Mouse (Mus musculus): ENCODE measurements around the gene Mfsd4b1. TPM values are rescaled to one million over a fixed set of nuclear protein-coding genes. Genes with fewer than 3 reads are reported as not detected.

Gene Mfsd4b1
- 0.84 TPM for polyA plus RNA-seq (2014; fragmentation: Illumina TruSeq; extraction: RNeasy Lipid Tissue Mini Kit (QIAGEN cat#74804); ENCODE audit: low read depth, low replicate concordance)

DNA sequence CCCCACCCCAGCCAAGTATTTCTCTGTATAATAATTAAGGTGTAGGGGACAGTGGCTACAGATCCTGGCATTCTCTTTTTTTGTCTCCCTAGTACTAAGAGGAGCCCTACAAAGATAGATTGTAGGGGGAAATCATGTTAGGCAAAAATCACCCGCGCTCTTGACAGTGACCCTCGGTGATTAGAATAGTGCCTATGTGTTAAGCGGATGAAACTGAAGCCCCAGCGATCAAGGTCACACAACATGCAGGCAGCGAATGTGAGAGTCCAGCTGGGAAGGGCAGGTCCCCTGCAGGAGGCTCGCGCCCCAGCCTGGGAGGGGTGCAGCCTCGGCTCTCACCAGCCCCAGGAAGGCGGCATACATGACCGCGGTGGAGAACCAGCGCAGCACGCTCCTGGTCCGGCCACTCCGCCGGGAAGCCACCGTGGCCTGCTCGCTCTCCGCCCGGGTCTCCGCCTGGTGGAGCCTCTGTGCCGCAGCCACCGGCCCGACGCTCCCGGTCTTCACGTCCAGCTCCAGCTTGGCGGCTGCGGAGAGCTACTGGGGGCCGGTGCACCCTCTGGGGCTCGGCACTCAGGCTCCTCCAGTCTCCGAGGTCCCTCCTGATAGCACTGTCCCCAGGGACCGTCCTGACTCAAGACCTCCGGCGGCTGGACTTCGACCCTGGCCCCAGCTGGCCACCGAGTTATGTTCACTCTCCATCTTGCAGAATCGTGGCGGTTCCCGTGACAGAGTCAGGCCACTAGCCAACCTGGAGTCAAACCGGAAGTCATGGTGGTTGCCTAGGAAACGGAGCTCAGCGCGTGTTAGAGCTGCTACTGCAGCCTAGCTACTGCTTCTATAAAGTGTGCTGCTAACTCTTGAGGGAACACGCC is at the start of gene Mfsd4b1:
TSS of gene Mfsd4b1 (minus strand) at position 715 of the 875 bp plus-strand sequence.

DNA sequence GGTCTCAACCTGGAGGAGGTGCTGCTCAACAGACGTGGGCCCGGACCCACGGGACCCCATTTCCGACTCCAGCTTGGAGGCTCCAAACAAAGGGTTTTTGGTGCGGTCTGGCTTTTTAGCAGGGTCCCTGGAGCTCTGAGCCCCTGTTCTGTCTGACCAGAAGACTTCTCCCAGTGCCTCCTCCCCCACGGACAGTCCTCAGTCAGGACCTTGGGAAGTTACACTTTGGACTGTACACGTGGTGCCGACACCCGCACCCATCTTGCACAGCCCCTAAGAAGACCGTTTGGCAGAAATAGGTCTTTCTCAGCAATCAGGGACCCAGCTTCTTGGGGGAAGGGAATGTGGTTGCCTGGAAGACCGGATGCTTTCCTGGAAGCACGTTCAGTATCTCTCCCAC is 38.6 kb downstream of the Mfsd4b1 start, which contains the start of gene Mfsd4b5:
TSS of gene Mfsd4b5 (minus strand) at position 181 of the 400 bp plus-strand sequence.

GRCm38 (mm10) chr10:39959761-39960440 is 65.2 kb downstream of the Mfsd4b1 start, which contains the start of gene Mfsd4b3:
Gene Mfsd4b3, minus strand, starts transcription at chr10:39960153.

Other genes with a start within 250 kb of the Mfsd4b1 start
- 6.6 TPM for gene Mfsd4b4, start 126.0 kb downstream of the Mfsd4b1 start, polyA plus RNA-seq (2014; fragmentation: Illumina TruSeq; extraction: RNeasy Lipid Tissue Mini Kit (QIAGEN cat#74804); ENCODE audit: low read depth, low replicate concordance)
- not detected for gene Mfsd4b2, start 98.3 kb downstream of the Mfsd4b1 start, polyA plus RNA-seq (2014; fragmentation: Illumina TruSeq; extraction: RNeasy Lipid Tissue Mini Kit (QIAGEN cat#74804); ENCODE audit: low read depth, low replicate concordance)
- gene Mfsd4b3, start 65.1 kb downstream of the Mfsd4b1 start, polyA plus RNA-seq (2014; fragmentation: Illumina TruSeq; extraction: RNeasy Lipid Tissue Mini Kit (QIAGEN cat#74804); ENCODE audit: low read depth, low replicate concordance) = 0.22 TPM
- not detected for gene Mfsd4b5, start 38.6 kb downstream of the Mfsd4b1 start, polyA plus RNA-seq (2014; fragmentation: Illumina TruSeq; extraction: RNeasy Lipid Tissue Mini Kit (QIAGEN cat#74804); ENCODE audit: low read depth, low replicate concordance)
- 2.3 TPM for gene Slc16a10, start 117.0 kb upstream of the Mfsd4b1 start, polyA plus RNA-seq (2014; fragmentation: Illumina TruSeq; extraction: RNeasy Lipid Tissue Mini Kit (QIAGEN cat#74804); ENCODE audit: low read depth, low replicate concordance)
- gene Rpf2, start 221.8 kb upstream of the Mfsd4b1 start, polyA plus RNA-seq (2014; fragmentation: Illumina TruSeq; extraction: RNeasy Lipid Tissue Mini Kit (QIAGEN cat#74804); ENCODE audit: low read depth, low replicate concordance) = 165 TPM
- 41.2 TPM for gene Gtf3c6, start 232.8 kb upstream of the Mfsd4b1 start, polyA plus RNA-seq (2014; fragmentation: Illumina TruSeq; extraction: RNeasy Lipid Tissue Mini Kit (QIAGEN cat#74804); ENCODE audit: low read depth, low replicate concordance)

All from testis, adult 10 weeks (tissue).